Comparison of ENCODE assay signal across 12 mouse cellular contexts in genomic region chrX:8255807-8256206, GRCm38 (mm10).
"Had no signal": no experiment of that assay in that cellular context is flagged by ENCODE, and none has a peak within 500 bp of the region (broad histone marks: within the 10 kb centered on the region; RNA-seq: fewer than 3 reads in every experiment).

No protein-coding gene starts in this region.

- H3K9me3 ChIP-seq: limb, embryonic 15.5 days; liver, embryonic 12.5 days; megakaryocyte, embryonic 14.5 days; neural tube, embryonic 13.5 days had no signal

- ATAC-seq: intestine, postnatal 0 days; liver, embryonic 12.5 days; midbrain, embryonic 16.5 days had no signal

- H3K4me3 ChIP-seq: limb, embryonic 15.5 days; liver, embryonic 12.5 days; megakaryocyte, embryonic 14.5 days; neural tube, embryonic 13.5 days had no signal

- H3K9ac ChIP-seq: limb, embryonic 15.5 days; liver, embryonic 12.5 days; lung, embryonic 14.5 days; neural tube, embryonic 13.5 days had no signal

- H3K27ac ChIP-seq: limb, embryonic 15.5 days; liver, embryonic 12.5 days; neural tube, embryonic 13.5 days had no signal

- H3K27me3 ChIP-seq: limb, embryonic 15.5 days; liver, embryonic 12.5 days; neural tube, embryonic 13.5 days had no signal

- DNase-seq: kidney, adult 8-10 months; lung, embryonic 14.5 days; lung, postnatal 10 days; lung, postnatal 4 days; retina, postnatal 1 day had no signal

- H3K4me2 ChIP-seq: limb, embryonic 15.5 days; liver, embryonic 12.5 days; lung, embryonic 14.5 days; midbrain, embryonic 11.5 days; neural tube, embryonic 13.5 days had no signal

- H3K36me3 ChIP-seq: limb, embryonic 15.5 days; liver, embryonic 12.5 days; neural tube, embryonic 13.5 days had no signal
